Mouse (Mus musculus) large intestine, adult 2 months (tissue): ENCODE data around the gene Ppp1r18. TPM values are rescaled to one million over a fixed set of nuclear protein-coding genes. Genes with fewer than 3 reads are reported as not detected.

ENCODE experiments used
- DNase-seq: peaks from one replicate; pipeline ENCODE4 v3.0.0-alpha.2; 2012; ENCODE audit warnings: low read depth, low spot score
- WGBS: fragments of 180-500 bp; shearing (Covaris S2); methylation state at CpG from one replicate; pipeline ENCODE4 v1.1.7; 2018; 5-methylcytosine and 5-hydroxymethylcytosine counted together
- polyA plus RNA-seq: library from polyadenylated mRNA; depleted of rRNA; stranded (reverse); fragments of >200 nt; gene quantifications from 2 replicates; pipeline ENCODE4 v1.2.3, GENCODE M21; 2012

The Ppp1r18 gene
- polyA plus RNA-seq, 1 experiment = 26.7 TPM

GRCm38 (mm10) chr17:35903343-35903991 is 38.1 kb downstream of the Ppp1r18 start:
- 80% methylated on average over 9 of the region's 9 CpGs for WGBS
- DNase-seq = no peak

GRCm38 (mm10) chr17:35903992-35904355 is 38.6 kb downstream of the Ppp1r18 start:
- no peak for DNase-seq
- WGBS = 88% methylated on average over 4 of the region's 4 CpGs

GRCm38 (mm10) chr17:35905587-35905986 is 40.2 kb downstream of the Ppp1r18 start:
- 98% methylated on average over 1 of the region's 1 CpGs for WGBS
- DNase-seq = no peak

- WGBS = 54% methylated on average over 2 of the region's 2 CpGs
- DNase-seq = no peak
These were observed 42.2 kb downstream of the Ppp1r18 start for GRCm38 (mm10) chr17:35907609-35908008.

- peak; percentile 50 for DNase-seq
- WGBS = 11% methylated on average over 20 of the region's 20 CpGs
These were observed 44.0 kb downstream of the Ppp1r18 start for GRCm38 (mm10) chr17:35909186-35909918.

GRCm38 (mm10) chr17:35909919-35910369 is 44.6 kb downstream of the Ppp1r18 start, which contains the start of gene Atat1:
Gene Atat1 (minus strand): TSS chr17:35910075.
- 2% methylated on average over 25 of the region's 25 CpGs for WGBS
- DNase-seq = peak; percentile 95

- WGBS = 74% methylated on average over 6 of the region's 6 CpGs
- DNase-seq = no peak
These were observed 49.6 kb downstream of the Ppp1r18 start for GRCm38 (mm10) chr17:35914975-35915374.

- WGBS = 1% methylated on average over 28 of the region's 28 CpGs
- peak; percentile 82 for DNase-seq
These were observed 50.3 kb downstream of the Ppp1r18 start for GRCm38 (mm10) chr17:35915538-35916296.

GRCm38 (mm10) chr17:35916297-35917142 is 51.1 kb downstream of the Ppp1r18 start, which contains the start of the genes Mrps18b and Ppp1r10:
Gene Mrps18b (minus strand): TSS chr17:35916389.
Gene Ppp1r10 (plus strand): TSS chr17:35916434.
- peak; percentile 82 for DNase-seq
- WGBS = under 1% methylated on average over 83 of the region's 83 CpGs

- no peak for DNase-seq
- under 1% methylated on average over 8 of the region's 8 CpGs for WGBS
These were observed 51.7 kb downstream of the Ppp1r18 start for GRCm38 (mm10) chr17:35917143-35917462.

- DNase-seq = no peak
- 0% methylated on average over 13 of the region's 13 CpGs for WGBS
These were observed 52.3 kb downstream of the Ppp1r18 start for GRCm38 (mm10) chr17:35917463-35918251.

- 0% methylated on average over 11 of the region's 11 CpGs for WGBS
- DNase-seq = peak; percentile 33
These were observed 53.1 kb downstream of the Ppp1r18 start for GRCm38 (mm10) chr17:35918276-35919059.

GRCm38 (mm10) chr17:35919060-35919715 is 53.8 kb downstream of the Ppp1r18 start:
- DNase-seq = peak; percentile 97
- 4% methylated on average over 7 of the region's 7 CpGs for WGBS

- WGBS = 15% methylated on average over 6 of the region's 6 CpGs
- DNase-seq = no peak
These were observed 54.5 kb downstream of the Ppp1r18 start for GRCm38 (mm10) chr17:35919864-35920301.

- 66% methylated on average over 1 of the region's 1 CpGs for WGBS
- DNase-seq = no peak
These were observed 55.0 kb downstream of the Ppp1r18 start for GRCm38 (mm10) chr17:35920384-35920783.

GRCm38 (mm10) chr17:35920862-35921562 is 55.6 kb downstream of the Ppp1r18 start:
- no peak for DNase-seq
- 62% methylated on average over 5 of the region's 5 CpGs for WGBS

- no peak for DNase-seq
- WGBS = 56% methylated on average over 4 of the region's 4 CpGs
These were observed 56.3 kb downstream of the Ppp1r18 start for GRCm38 (mm10) chr17:35921710-35922109.
